ENCODE assay signal across 12 mouse cellular contexts in the genomic region with DNA sequence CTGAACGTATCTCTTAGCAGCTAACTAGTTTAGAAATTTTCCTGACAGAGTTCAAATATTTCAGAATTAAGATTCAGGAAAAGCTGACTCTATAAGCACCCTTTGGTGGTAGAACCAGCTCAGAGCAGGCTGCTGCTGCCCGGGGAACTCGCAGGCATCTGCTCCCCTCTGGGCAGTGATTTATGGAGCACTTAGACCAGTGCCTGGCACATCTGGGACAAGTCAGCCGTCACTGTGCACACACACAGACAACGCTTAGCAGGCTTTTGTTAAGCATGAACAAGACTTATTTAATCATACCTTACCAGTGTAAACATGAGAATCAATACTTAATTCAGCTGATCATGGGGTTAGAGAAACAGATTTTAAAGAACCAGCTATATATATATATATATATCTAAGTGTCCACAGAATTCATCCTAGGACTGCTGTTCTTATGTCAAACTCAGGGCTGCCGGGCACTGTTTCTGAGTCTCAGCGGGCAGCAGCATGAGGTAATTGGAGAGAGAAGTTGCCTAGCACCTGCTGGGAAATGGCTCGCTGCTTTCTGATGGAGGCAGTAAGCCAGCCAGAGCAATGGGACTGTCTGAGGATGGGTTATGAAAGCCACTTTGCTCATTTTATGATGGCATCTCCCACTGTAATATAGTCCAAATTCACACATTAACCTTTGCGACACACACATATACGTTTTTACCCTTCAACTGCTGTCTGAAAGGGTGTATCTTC. TPM values are rescaled to one million over a fixed set of nuclear protein-coding genes. Genes with fewer than 3 reads are reported as not detected.
A peak's percentile ranks its signal among the peaks of the same experiment; 100 is the strongest.
DNase-seq lines count a peak whose midpoint lies in the region; ATAC-seq lines count a peak whose summit lies in the region.
"Had no signal": no experiment of that assay in that cellular context is flagged by ENCODE, and none has a peak within 500 bp of the region (broad histone marks: within the 10 kb centered on the region; RNA-seq: fewer than 3 reads in every experiment).

No protein-coding gene starts in this region.

- peak; percentile 32 for DNase-seq in cerebellum, adult 9-10 months
- DNase-seq in cerebellum, postnatal 4 days (ENCODE audit: low spot score in 2 of 2) = no peak
- DNase-seq in left cerebral cortex, postnatal 4 days = peak; percentile 51
- DNase-seq in left cerebral cortex, postnatal 10 days (ENCODE audit: extremely low spot score in 1 of 2, low spot score in 2 of 2) = no peak
- DNase-seq in forelimb bud, embryonic 11.5 days (ENCODE audit: low read depth, low spot score) = peak; percentile 34
- DNase-seq in gastrocnemius, postnatal 10 days = no peak
- DNase-seq: adrenal gland, postnatal 36 days; heart, adult 18-20 months; kidney, postnatal 4 days had no signal

- H3K36me3 ChIP-seq in neural tube, embryonic 14.5 days (ENCODE audit: control insufficient read depth, insufficient read depth, low read length) = no peaks in the 10 kb centered on the region
- no peaks in the 10 kb centered on the region for H3K36me3 ChIP-seq in heart, embryonic 12.5 days
- H3K36me3 ChIP-seq: embryonic facial prominence, embryonic 10.5 days had no signal

- H3K9ac ChIP-seq in neural tube, embryonic 14.5 days (replicated peaks; ENCODE audit: low read depth, low read length) = no peak overlapping the region
- H3K9ac ChIP-seq in heart, embryonic 12.5 days = no peak overlapping the region

- H3K27ac ChIP-seq in neural tube, embryonic 14.5 days (ENCODE audit: low read depth, low read length) = no peak overlapping the region
- no peak overlapping the region for H3K27ac ChIP-seq in heart, embryonic 12.5 days (ENCODE audit: poor library complexity, severe bottlenecking)
- H3K27ac ChIP-seq: embryonic facial prominence, embryonic 10.5 days had no signal

- H3K27me3 ChIP-seq in neural tube, embryonic 14.5 days (ENCODE audit: control insufficient read depth, insufficient read depth, low read length) = no peaks in the 10 kb centered on the region
- peaks cover 7% of the 10 kb centered on the region; the same call in 1 of the 2 replicates for H3K27me3 ChIP-seq in heart, embryonic 12.5 days (replicated peaks)

- peak; percentile 86 for ATAC-seq in neural tube, embryonic 14.5 days (ENCODE audit: low read depth)
- ATAC-seq in heart, embryonic 12.5 days (ENCODE audit: insufficient number of reproducible peaks, low FRiP score) = no peak

- 20% methylated on average over 10 of the region's 10 CpGs for WGBS in neural tube, embryonic 14.5 days
- 58% methylated on average over 10 of the region's 10 CpGs for WGBS in heart, embryonic 12.5 days

- intact Hi-C loops in left cerebral cortex, postnatal 4 days (cut with DNase I) = no loop called here
- intact Hi-C loops in left cerebral cortex, postnatal 10 days (cut with DNase I) = no loop called here

- no peak overlapping the region; the same call in 1 of the 2 replicates for H3K4me2 ChIP-seq in neural tube, embryonic 14.5 days (ENCODE audit: low read depth, low read length)
- H3K4me2 ChIP-seq in heart, embryonic 12.5 days = no peak overlapping the region

- no peak overlapping the region for H3K4me3 ChIP-seq in neural tube, embryonic 14.5 days (ENCODE audit: low read depth, low read length)
- no peak overlapping the region for H3K4me3 ChIP-seq in heart, embryonic 12.5 days
- H3K4me3 ChIP-seq: embryonic facial prominence, embryonic 10.5 days had no signal

- peaks cover 13% of the 10 kb centered on the region for H3K4me1 ChIP-seq in neural tube, embryonic 14.5 days (ENCODE audit: control insufficient read depth, insufficient read depth, low read length)
- H3K4me1 ChIP-seq in heart, embryonic 12.5 days (replicated peaks) = no peaks in the 10 kb centered on the region
- H3K4me1 ChIP-seq: embryonic facial prominence, embryonic 10.5 days had no signal

- H3K9me3 ChIP-seq in neural tube, embryonic 14.5 days (ENCODE audit: control insufficient read depth, low read length) = no peaks in the 10 kb centered on the region
- no peaks in the 10 kb centered on the region for H3K9me3 ChIP-seq in heart, embryonic 12.5 days (replicated peaks)
- H3K9me3 ChIP-seq: embryonic facial prominence, embryonic 10.5 days had no signal

RNA-seq across cellular contexts. Expression of gene Tjp1, which starts 14.0 kb away (rescaled TPM):
- total RNA-seq in left cerebral cortex, postnatal 4 days (2021) = 100 to 1,000 TPM; 101 to 110 TPM
- 100 to 1,000 TPM; 112 to 129 TPM for total RNA-seq in left cerebral cortex, postnatal 10 days (2021)
- 33.1 and 37.0 TPM in 2 replicates for polyA plus RNA-seq in neural tube, embryonic 14.5 days (2014; fragmentation: Nextera tagmentation; extraction: Ambion mirVana)
- total RNA-seq in gastrocnemius, postnatal 10 days (2021) = 10 to 100 TPM; 48.3 to 56.3 TPM
- 35.5 and 41.4 TPM in 2 replicates for polyA plus RNA-seq in heart, embryonic 12.5 days (2016; fragmentation: Nextera tagmentation; extraction: Ambion mirVana)

Comparison
In these comparisons a context has a peak if more than half of its experiments do, and no peak if none do; other contexts are left out.
1. DNase-seq: peak in cerebellum, adult 9-10 months (single experiment), left cerebral cortex, postnatal 4 days (single experiment) and forelimb bud, embryonic 11.5 days (single experiment); none in cerebellum, postnatal 4 days (0 of 2), left cerebral cortex, postnatal 10 days (0 of 2) and gastrocnemius, postnatal 10 days (single experiment).